Mouse (Mus musculus) WW6 (cell line): Measurements from ENCODE around the gene Vsig10l.

Source experiments
- DNase-seq: peaks from one replicate; pipeline ENCODE4 v3.0.0-alpha.2; 2013; ENCODE audit warnings: low read depth, low spot score

The Vsig10l gene

GRCm38 (mm10) chr7:43462851-43463250 is at the start of gene Vsig10l:
TSS of gene Vsig10l (plus strand) at chr7:43463151.
- no peak for DNase-seq

- DNase-seq = no peak
These were observed 45.7 kb upstream of the Vsig10l start for GRCm38 (mm10) chr7:43417298-43417697.

GRCm38 (mm10) chr7:43422995-43423617 is 39.8 kb upstream of the Vsig10l start:
- peak; percentile 67 for DNase-seq

GRCm38 (mm10) chr7:43423991-43424625 is 38.8 kb upstream of the Vsig10l start:
- no peak for DNase-seq

GRCm38 (mm10) chr7:43427406-43427805 is 35.5 kb upstream of the Vsig10l start, which contains the start of gene Lim2:
TSS of gene Lim2 (plus strand) at chr7:43427670.
- no peak for DNase-seq

DNA sequence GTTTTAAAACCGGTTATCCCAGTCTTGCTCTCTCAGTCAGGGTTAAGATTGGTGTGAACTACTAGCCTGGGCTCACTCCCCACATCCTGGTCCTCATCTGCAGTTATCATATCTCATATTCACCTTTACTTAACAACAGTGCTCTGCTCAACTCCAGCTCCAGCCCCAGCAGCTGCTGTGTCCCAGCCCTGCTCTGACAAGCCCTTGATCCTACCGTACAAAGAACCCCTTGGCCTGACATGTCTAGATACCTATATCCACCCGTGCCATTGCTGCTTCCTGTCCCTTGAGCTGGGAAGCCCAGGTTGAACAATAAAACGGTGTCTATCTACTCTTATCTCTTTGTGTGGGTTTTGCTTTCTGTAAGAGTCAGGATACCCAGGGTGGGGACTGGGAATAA is 33.5 kb upstream of the Vsig10l start:
- no peak for DNase-seq

DNA sequence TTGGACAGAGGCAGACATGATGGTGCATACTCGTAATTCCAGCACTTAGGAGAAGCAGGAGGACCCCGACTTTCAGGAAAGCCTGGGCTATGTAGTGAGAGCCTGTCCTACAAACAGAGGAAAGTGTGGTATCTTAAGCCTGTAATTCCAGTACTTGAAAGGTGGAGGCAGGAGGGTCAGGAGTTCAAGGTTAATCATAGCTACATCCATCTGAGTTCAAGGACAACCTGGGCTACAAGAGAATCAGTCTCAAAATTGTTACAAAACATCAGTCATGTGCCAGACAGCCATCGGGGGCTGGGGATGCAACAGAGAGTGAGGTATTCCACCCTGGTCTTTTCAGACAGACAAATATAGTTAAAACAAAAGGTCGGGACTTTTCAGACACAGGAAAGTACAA is 30.1 kb upstream of the Vsig10l start:
- DNase-seq = no peak

DNA sequence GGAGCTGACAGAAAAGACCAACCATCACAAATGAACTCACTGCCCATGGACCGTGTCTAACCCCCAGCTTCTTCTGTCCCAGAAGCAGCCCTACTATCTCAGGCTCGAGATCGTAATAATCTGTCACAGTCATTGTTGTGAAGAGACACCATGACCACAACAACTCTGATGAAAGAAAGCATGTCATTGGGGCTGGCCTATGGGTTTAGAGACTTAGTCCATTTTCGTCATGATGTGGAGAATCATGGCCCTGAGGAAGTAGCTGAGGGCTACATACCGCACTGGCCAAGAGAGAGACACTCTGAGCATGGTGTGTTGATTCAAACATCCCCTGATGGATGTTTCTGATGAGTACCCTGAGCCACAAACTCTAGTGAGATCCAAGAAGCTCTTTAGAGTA is 28.3 kb upstream of the Vsig10l start:
- no peak for DNase-seq

- no peak for DNase-seq
These were observed 26.4 kb upstream of the Vsig10l start, which contains the start of gene Nkg7 for GRCm38 (mm10) chr7:43436341-43437255. TSS of gene Nkg7 (plus strand) at chr7:43437073.

DNA sequence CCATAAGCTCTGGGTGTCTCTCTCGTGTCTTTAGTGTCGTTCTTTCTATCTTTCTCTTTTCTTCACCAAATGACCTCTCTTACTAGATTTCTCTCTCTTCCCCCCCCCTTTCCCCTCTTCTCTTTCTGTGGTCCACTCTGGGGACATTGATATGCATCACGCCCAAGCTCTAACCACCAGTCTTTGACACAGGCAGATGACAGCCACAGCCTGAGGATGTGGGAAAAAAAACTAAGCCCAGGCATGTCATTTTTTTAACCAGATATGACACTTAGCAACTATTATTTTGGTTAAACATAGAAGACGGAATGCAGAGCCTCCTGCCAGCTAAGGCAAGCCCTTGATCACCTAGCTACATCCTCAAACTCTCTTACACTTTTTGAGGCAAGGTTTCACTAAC is 24.3 kb upstream of the Vsig10l start:
- no peak for DNase-seq

DNA sequence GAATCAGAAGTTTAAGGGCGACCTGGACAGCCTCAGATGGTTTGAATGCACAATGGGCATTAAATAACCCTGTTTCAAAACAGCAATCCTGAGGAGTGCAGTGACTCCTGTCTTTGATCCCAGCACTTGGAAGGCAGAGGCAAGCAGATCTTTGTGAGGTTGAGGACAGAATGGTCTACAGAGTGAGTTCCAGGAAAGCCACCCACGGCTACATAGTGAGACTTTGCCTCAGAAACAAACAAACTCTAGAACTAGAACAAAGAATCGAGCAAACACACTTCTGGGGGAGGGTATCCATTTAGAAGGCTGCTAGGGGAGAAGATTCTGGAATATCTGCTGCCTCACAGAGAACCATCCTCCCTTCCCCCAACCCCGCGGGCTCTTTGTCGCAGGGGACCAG is 22.5 kb upstream of the Vsig10l start, which contains the start of gene Cldnd2:
Gene Cldnd2, plus strand, starts transcription at position 301 of the 400 bp plus-strand sequence.
- no peak for DNase-seq

- DNase-seq = no peak
These were observed 21.9 kb upstream of the Vsig10l start for GRCm38 (mm10) chr7:43441071-43441470.

- no peak for DNase-seq
These were observed 20.3 kb upstream of the Vsig10l start for GRCm38 (mm10) chr7:43442684-43443083.

GRCm38 (mm10) chr7:43443126-43443916 is 19.6 kb upstream of the Vsig10l start:
- DNase-seq = peak; percentile 46

- DNase-seq = peak; percentile 91
These were observed 19.0 kb upstream of the Vsig10l start, which contains the start of the genes Etfb and Gm45233 for GRCm38 (mm10) chr7:43443917-43444293. TSS of gene Etfb (plus strand) at chr7:43444083. TSS of gene Gm45233 (plus strand) at chr7:43444128.

- no peak for DNase-seq
These were observed 15.2 kb upstream of the Vsig10l start for GRCm38 (mm10) chr7:43447801-43448200.

GRCm38 (mm10) chr7:43448246-43448645 is 14.7 kb upstream of the Vsig10l start:
- no peak for DNase-seq

- DNase-seq = no peak
These were observed 13.1 kb upstream of the Vsig10l start for GRCm38 (mm10) chr7:43449811-43450210.

DNA sequence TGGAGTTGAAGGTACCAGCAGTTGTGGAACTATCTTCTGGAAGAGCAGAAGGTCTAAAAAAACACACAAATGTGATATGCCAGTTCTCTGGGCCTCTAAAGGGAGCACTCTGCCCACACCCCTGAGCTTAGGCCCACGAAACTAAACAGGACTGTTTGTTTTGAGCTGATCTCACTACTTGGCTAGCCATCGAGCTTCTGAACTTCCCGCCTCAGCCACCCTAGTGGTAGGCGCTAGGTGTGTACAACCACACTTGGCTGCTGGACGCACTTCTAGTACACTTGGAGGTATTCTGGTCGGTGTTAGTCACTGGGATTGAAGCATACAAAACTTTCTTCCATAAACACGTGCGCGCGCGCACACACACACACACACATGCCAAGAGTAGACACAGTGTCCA is 11.2 kb upstream of the Vsig10l start:
- no peak for DNase-seq

GRCm38 (mm10) chr7:43452609-43453008 is 10.3 kb upstream of the Vsig10l start:
- no peak for DNase-seq
